Mouse (Mus musculus) bone marrow macrophage, adult 2 months (primary cell): Measurements from ENCODE around the gene Ephb2.

Source experiments
- CTCF ChIP-seq: IDR thresholded peaks from 2 replicates; pipeline ENCODE4 v1.5.1; 2012; ENCODE audit warnings: low read depth, mild to moderate bottlenecking, low read length, moderate library complexity
- POLR2A ChIP-seq: IDR thresholded peaks from 2 replicates; pipeline ENCODE4 v1.6.1; 2012; ENCODE audit warnings: mild to moderate bottlenecking, low read depth, low read length, borderline replicate concordance

GRCm38 (mm10) chr4:136749431-136749830 lies 86.4 kb downstream of the Ephb2 start:
- no peak for TF ChIP-seq POLR2A
- no peak for TF ChIP-seq CTCF
